Mouse (Mus musculus) embryonic fibroblast, embryonic 13.5 days (primary cell): ENCODE results near the gene Topaz1.

Experiments
- CTCF ChIP-seq: IDR thresholded peaks from 2 replicates; pipeline ENCODE4 v1.5.1; 2011; ENCODE audit warnings: mild to moderate bottlenecking, control low read depth, low read length, moderate library complexity, borderline replicate concordance; ENCODE audit not compliant: insufficient read depth
- POLR2A ChIP-seq: IDR thresholded peaks from 2 replicates; pipeline ENCODE4 v1.6.1; 2011; ENCODE audit warnings: low read depth, mild to moderate bottlenecking, control low read depth, low read length, moderate library complexity

DNA sequence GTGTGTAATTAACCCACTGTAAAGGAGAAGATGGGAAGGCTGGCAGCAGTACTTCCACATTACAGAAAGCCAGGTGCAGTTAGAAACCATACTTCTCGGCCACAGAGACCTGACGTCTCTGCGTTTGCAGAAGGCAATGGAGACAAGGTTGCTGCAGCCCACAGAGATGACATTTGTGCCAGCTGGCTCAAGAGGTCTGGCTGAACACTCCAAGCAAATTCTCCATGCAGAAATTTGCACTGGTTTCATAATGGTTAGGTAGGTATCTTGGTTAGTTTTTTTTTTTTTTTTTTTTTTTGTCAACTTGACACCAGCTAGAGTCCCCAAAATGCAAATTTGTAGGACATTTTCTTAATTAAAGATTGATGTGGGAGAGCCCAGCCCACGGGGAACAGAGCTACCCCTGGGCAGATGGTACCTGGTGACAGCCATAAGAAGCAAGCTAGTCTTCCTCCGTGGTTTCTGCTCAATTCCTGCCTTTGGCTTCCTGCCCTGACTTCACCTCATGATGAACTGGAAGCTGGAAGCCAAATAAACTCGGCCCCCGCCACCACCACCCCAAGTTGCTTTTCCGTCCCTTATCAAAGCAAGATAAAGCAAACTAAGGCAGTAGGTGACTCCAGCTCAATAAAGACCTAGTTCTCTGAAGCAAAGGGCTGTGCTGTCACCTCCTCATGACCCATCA is 14.9 kb upstream of the Topaz1 start:
- TF ChIP-seq CTCF (no peak), POLR2A (no peak)
